ENCODE assay signal across 9 mouse cellular contexts in genomic region chr4:135411633-135412032, GRCm38 (mm10). TPM values are rescaled to one million over a fixed set of nuclear protein-coding genes. Genes with fewer than 3 reads are reported as not detected.
DNase-seq lines count a peak whose midpoint lies in the region; ATAC-seq lines count a peak whose summit lies in the region.
"Had no signal": no experiment of that assay in that cellular context is flagged by ENCODE, and none has a peak within 500 bp of the region (broad histone marks: within the 10 kb centered on the region; RNA-seq: fewer than 3 reads in every experiment).

No protein-coding gene starts in this region.

- no peak overlapping the region for H3K27ac ChIP-seq in midbrain, embryonic 11.5 days (ENCODE audit: low read depth, low read length)
- no peak overlapping the region for H3K27ac ChIP-seq in midbrain, embryonic 16.5 days (ENCODE audit: low read length)
- H3K27ac ChIP-seq in liver, embryonic 11.5 days (ENCODE audit: low read depth, low read length), result no peak overlapping the region
- H3K27ac ChIP-seq: neural tube, embryonic 12.5 days had no signal

- no peaks in the 10 kb centered on the region for H3K36me3 ChIP-seq in midbrain, embryonic 11.5 days (ENCODE audit: control insufficient read depth, insufficient read depth, low read length)
- peaks cover 27% of the 10 kb centered on the region for H3K36me3 ChIP-seq in midbrain, embryonic 16.5 days (ENCODE audit: control insufficient read depth, insufficient read depth, low read length)
- 0 out of 2 replicates have a peak, but pooled peaks cover 2% of the 10 kb centered on the region for H3K36me3 ChIP-seq in liver, embryonic 11.5 days (ENCODE audit: control insufficient read depth, insufficient read depth, low read length)

- H3K9me3 ChIP-seq in midbrain, embryonic 11.5 days (ENCODE audit: control insufficient read depth, low read length), result no peaks in the 10 kb centered on the region; the same call in 1 of the 2 replicates
- no peaks in the 10 kb centered on the region for H3K9me3 ChIP-seq in midbrain, embryonic 16.5 days (replicated peaks; ENCODE audit: control insufficient read depth, low read length, poor library complexity, severe bottlenecking)
- H3K9me3 ChIP-seq in liver, embryonic 11.5 days (ENCODE audit: control insufficient read depth, low read length), result no peaks in the 10 kb centered on the region
- H3K9me3 ChIP-seq: neural tube, embryonic 12.5 days had no signal

- no peak overlapping the region for H3K9ac ChIP-seq in midbrain, embryonic 11.5 days (ENCODE audit: low read length)
- no peak overlapping the region for H3K9ac ChIP-seq in midbrain, embryonic 16.5 days (ENCODE audit: low read depth, low read length)
- H3K9ac ChIP-seq in liver, embryonic 11.5 days (ENCODE audit: low read depth, low read length), result no peak overlapping the region
- H3K9ac ChIP-seq: neural tube, embryonic 12.5 days had no signal

- H3K27me3 ChIP-seq in midbrain, embryonic 11.5 days (ENCODE audit: control insufficient read depth, insufficient read depth, low read length), result no peaks in the 10 kb centered on the region
- no peaks in the 10 kb centered on the region for H3K27me3 ChIP-seq in midbrain, embryonic 16.5 days (ENCODE audit: control insufficient read depth, insufficient read depth, low read depth, low read length)
- no peaks in the 10 kb centered on the region for H3K27me3 ChIP-seq in liver, embryonic 11.5 days (replicated peaks; ENCODE audit: control insufficient read depth, insufficient read depth, low read length)
- H3K27me3 ChIP-seq: neural tube, embryonic 12.5 days had no signal

- 51% methylated on average over 4 of the region's 4 CpGs for WGBS in midbrain, embryonic 11.5 days
- 34% methylated on average over 4 of the region's 4 CpGs for WGBS in midbrain, embryonic 16.5 days
- WGBS in liver, embryonic 11.5 days, result 26% methylated on average over 4 of the region's 4 CpGs

- H3K4me3 ChIP-seq in midbrain, embryonic 11.5 days (ENCODE audit: low read depth, low read length), result no peak overlapping the region
- no peak overlapping the region for H3K4me3 ChIP-seq in midbrain, embryonic 16.5 days (ENCODE audit: low read depth, low read length)
- H3K4me3 ChIP-seq in liver, embryonic 11.5 days (ENCODE audit: low read depth, low read length), result no peak overlapping the region
- H3K4me3 ChIP-seq: neural tube, embryonic 12.5 days had no signal

- H3K4me1 ChIP-seq in midbrain, embryonic 11.5 days (ENCODE audit: control insufficient read depth, insufficient read depth, low read length), result no peaks in the 10 kb centered on the region
- H3K4me1 ChIP-seq in midbrain, embryonic 16.5 days (ENCODE audit: control insufficient read depth, insufficient read depth, low read length), result no peaks in the 10 kb centered on the region
- H3K4me1 ChIP-seq in liver, embryonic 11.5 days (replicated peaks; ENCODE audit: control insufficient read depth, insufficient read depth, low read length), result peaks cover 8% of the 10 kb centered on the region; the same call in 1 of the 2 replicates
- H3K4me1 ChIP-seq: neural tube, embryonic 12.5 days had no signal

- no peak overlapping the region for H3K4me2 ChIP-seq in midbrain, embryonic 11.5 days
- H3K4me2 ChIP-seq in midbrain, embryonic 16.5 days (ENCODE audit: low read length), result no peak overlapping the region
- no peak overlapping the region for H3K4me2 ChIP-seq in liver, embryonic 11.5 days
- H3K4me2 ChIP-seq: neural tube, embryonic 12.5 days had no signal

- DNase-seq in midbrain, embryonic 11.5 days (ENCODE audit: low spot score, missing footprints), result peak; percentile 92
- DNase-seq in R1 (ENCODE audit: low read depth, low spot score), result peak; percentile 59
- DNase-seq in cerebellum, postnatal 36 days, result peak; percentile 40 to 52
- peak; percentile 90 for DNase-seq in induced T-regulatory cell, adult 2 months (ENCODE audit: low read depth)
- DNase-seq in liver, embryonic 11.5 days (ENCODE audit: low spot score), result peak; percentile 43
- peak; percentile 27 for DNase-seq in retina, postnatal 7 days (ENCODE audit: low read depth, low spot score)
- DNase-seq in ovary, postnatal 14 days (ENCODE audit: low spot score), result no peak

- no peak for ATAC-seq in midbrain, embryonic 11.5 days (ENCODE audit: low FRiP score)
- ATAC-seq in midbrain, embryonic 16.5 days, result no peak
- ATAC-seq in liver, embryonic 11.5 days (replicated peaks; ENCODE audit: low FRiP score), result peak; percentile 53; the same call in 1 of the 2 replicates

RNA-seq across cellular contexts. Expression of gene Ncmap, which starts 13.6 kb away (rescaled TPM):
- 0.40 and 0.63 TPM in 2 replicates for polyA plus RNA-seq in midbrain, embryonic 11.5 days (2014; fragmentation: Nextera tagmentation; extraction: Ambion mirVana)
- polyA plus RNA-seq in midbrain, embryonic 16.5 days (2015; fragmentation: Nextera tagmentation; extraction: Ambion mirVana), result 0.71 and 0.83 TPM in 2 replicates
- polyA plus RNA-seq in liver, embryonic 11.5 days (2014; fragmentation: Nextera tagmentation; extraction: Ambion mirVana), result 0.86 TPM in 1 of 2 replicates, not detected in the other

RNA-seq across cellular contexts. Expression of gene Rcan3, which starts 22.0 kb away (rescaled TPM):
- polyA plus RNA-seq in midbrain, embryonic 11.5 days (2014; fragmentation: Nextera tagmentation; extraction: Ambion mirVana), result 7.0 and 9.1 TPM in 2 replicates
- 58.3 and 59.1 TPM in 2 replicates for polyA plus RNA-seq in midbrain, embryonic 16.5 days (2015; fragmentation: Nextera tagmentation; extraction: Ambion mirVana)
- 8.6 and 9.2 TPM in 2 replicates for polyA plus RNA-seq in liver, embryonic 11.5 days (2014; fragmentation: Nextera tagmentation; extraction: Ambion mirVana)

RNA-seq across cellular contexts. Expression of gene Srrm1, which starts 58.5 kb away (rescaled TPM):
- polyA plus RNA-seq in midbrain, embryonic 11.5 days (2014; fragmentation: Nextera tagmentation; extraction: Ambion mirVana), result 225 and 257 TPM in 2 replicates
- 172 and 196 TPM in 2 replicates for polyA plus RNA-seq in midbrain, embryonic 16.5 days (2015; fragmentation: Nextera tagmentation; extraction: Ambion mirVana)
- polyA plus RNA-seq in liver, embryonic 11.5 days (2014; fragmentation: Nextera tagmentation; extraction: Ambion mirVana), result 191 and 195 TPM in 2 replicates
